ENCODE assay signal across 22 mouse cellular contexts in genomic region chr6:63532901-63533300, GRCm38 (mm10).
"Had no signal": no experiment of that assay in that cellular context is flagged by ENCODE, and none has a peak within 500 bp of the region (broad histone marks: within the 10 kb centered on the region; RNA-seq: fewer than 3 reads in every experiment).

No protein-coding gene starts in this region.

- DNase-seq: kidney, adult 2 months; kidney, postnatal 25 days; layer of hippocampus, postnatal 36 days; liver; liver, embryonic 13.5 days; lung, adult 2 months; lung, postnatal 14 days; lung, postnatal 4 days; retina, postnatal 1 day; right cerebral cortex, postnatal 25 days; spleen, adult 18-20 months; thymus, postnatal 25 days had no signal

- H3K27me3 ChIP-seq: limb, embryonic 13.5 days; liver, embryonic 13.5 days; midbrain, embryonic 12.5 days; midbrain, embryonic 15.5 days; neural tube, embryonic 13.5 days; stomach, embryonic 15.5 days had no signal

- H3K4me3 ChIP-seq: layer of hippocampus, adult 2 months; limb, embryonic 10.5 days; limb, embryonic 13.5 days; liver, embryonic 13.5 days; midbrain, embryonic 12.5 days; midbrain, embryonic 15.5 days; myocyte; neural tube, embryonic 13.5 days; stomach, embryonic 15.5 days had no signal

- ATAC-seq: intestine, postnatal 0 days; midbrain, embryonic 15.5 days had no signal

- H3K27ac ChIP-seq: kidney, postnatal 0 days; layer of hippocampus, adult 2 months; limb, embryonic 10.5 days; limb, embryonic 13.5 days; liver, embryonic 13.5 days; midbrain, embryonic 12.5 days; midbrain, embryonic 15.5 days; neural tube, embryonic 13.5 days; stomach, embryonic 15.5 days had no signal

- H3K4me1 ChIP-seq: limb, embryonic 10.5 days; limb, embryonic 13.5 days; liver, embryonic 13.5 days; midbrain, embryonic 12.5 days; midbrain, embryonic 15.5 days; neural tube, embryonic 13.5 days; stomach, embryonic 15.5 days had no signal

- H3K36me3 ChIP-seq: limb, embryonic 10.5 days; limb, embryonic 13.5 days; liver, embryonic 13.5 days; midbrain, embryonic 12.5 days; midbrain, embryonic 15.5 days; neural tube, embryonic 13.5 days; stomach, embryonic 15.5 days had no signal

- H3K4me2 ChIP-seq: limb, embryonic 13.5 days; liver, embryonic 13.5 days; midbrain, embryonic 12.5 days; midbrain, embryonic 15.5 days; neural tube, embryonic 13.5 days; stomach, embryonic 15.5 days had no signal

- H3K9me3 ChIP-seq: limb, embryonic 10.5 days; limb, embryonic 13.5 days; liver, embryonic 13.5 days; midbrain, embryonic 12.5 days; midbrain, embryonic 15.5 days; neural tube, embryonic 13.5 days; stomach, embryonic 15.5 days had no signal

- H3K9ac ChIP-seq: limb, embryonic 13.5 days; liver, embryonic 13.5 days; midbrain, embryonic 12.5 days; midbrain, embryonic 15.5 days; neural tube, embryonic 13.5 days; stomach, embryonic 15.5 days had no signal
